Mouse (Mus musculus): ENCODE measurements around the gene Vmn1r177.
"Not testable (repeated sequence)": the region's sequence is repeated elsewhere in the genome, so short reads cannot be mapped to it uniquely, and the experiment has no call there.

Vmn1r177 gene

GRCm38 (mm10) chr7:23866349-23866748 lies at the start of gene Vmn1r177:
Gene Vmn1r177, minus strand, starts transcription at chr7:23866449.
- not testable (repeated sequence) for DNase-seq (ENCODE audit: low read depth)

- DNase-seq (ENCODE audit: low read depth) = no peak
Measured at GRCm38 (mm10) chr7:23891709-23892108, 25.5 kb upstream of the Vmn1r177 start, which contains the start of gene Vmn1r178. Gene Vmn1r178, plus strand, starts transcription at chr7:23892009.

- not testable (repeated sequence) for DNase-seq (ENCODE audit: low read depth)
Measured at GRCm38 (mm10) chr7:23876918-23877317, 10.7 kb upstream of the Vmn1r177 start.

- DNase-seq (ENCODE audit: low read depth) = not testable (repeated sequence)
Measured at GRCm38 (mm10) chr7:23837272-23837671, 29.0 kb downstream of the Vmn1r177 start, which contains the start of gene Vmn1r176. Gene Vmn1r176, minus strand, starts transcription at chr7:23837372.

Measured in fibroblast of lung, adult 2 months (primary cell).